Mouse (Mus musculus): ENCODE measurements around the gene Ap1g1. TPM values are rescaled to one million over a fixed set of nuclear protein-coding genes. Genes with fewer than 3 reads are reported as not detected.

Ap1g1 gene
- polyA plus RNA-seq, 1 experiment from 2014 or later, result 51.4 TPM

- H3K36me3 ChIP-seq, result peaks cover 5% of the 10 kb centered on the region; the same call in 1 of the 2 replicates
- no peak overlapping the region for H3K4me2 ChIP-seq
- no peak overlapping the region for H3K9ac ChIP-seq
- H3K4me3 ChIP-seq, result no peak overlapping the region
- ATAC-seq (ENCODE audit: low FRiP score), result no peak
- H3K27me3 ChIP-seq, result no peaks in the 10 kb centered on the region
- 0 out of 2 replicates have a peak, but pooled peaks cover 5% of the 10 kb centered on the region for H3K4me1 ChIP-seq (replicated peaks)
- H3K27ac ChIP-seq, result no peak overlapping the region
- H3K9me3 ChIP-seq, result no peaks in the 10 kb centered on the region
These were observed 20.4 kb downstream of the Ap1g1 start for GRCm38 (mm10) chr8:109798721-109799120.

- 84% methylated on average over 4 of the region's 4 CpGs for WGBS
- no peak overlapping the region for H3K27ac ChIP-seq
- no peak overlapping the region for H3K4me3 ChIP-seq
- H3K36me3 ChIP-seq, result peaks cover 5% of the 10 kb centered on the region; the same call in 1 of the 2 replicates
- H3K9me3 ChIP-seq, result no peaks in the 10 kb centered on the region
- no peak overlapping the region for H3K9ac ChIP-seq
- H3K4me2 ChIP-seq, result no peak overlapping the region
- no peaks in the 10 kb centered on the region for H3K27me3 ChIP-seq
- H3K4me1 ChIP-seq (replicated peaks), result 0 out of 2 replicates have a peak, but pooled peaks cover 5% of the 10 kb centered on the region
- ATAC-seq (ENCODE audit: low FRiP score), result no peak
These were observed 20.9 kb downstream of the Ap1g1 start for GRCm38 (mm10) chr8:109799245-109799644.

GRCm38 (mm10) chr8:109800325-109800724, 22.0 kb downstream of the Ap1g1 start:
- 92% methylated on average over 2 of the region's 2 CpGs for WGBS
- Histone ChIP-seq H3K27me3 (no peaks in the 10 kb centered on the region), H3K9me3 (no peaks in the 10 kb centered on the region), H3K4me3 (no peak overlapping the region), H3K9ac (no peak overlapping the region), H3K4me1 (replicated peaks) (0 out of 2 replicates have a peak, but pooled peaks cover 5% of the 10 kb centered on the region), H3K27ac (no peak overlapping the region), H3K4me2 (no peak overlapping the region), H3K36me3 (peaks cover 9% of the 10 kb centered on the region)
- ATAC-seq (ENCODE audit: low FRiP score), result no peak

GRCm38 (mm10) chr8:109803211-109803610, 24.9 kb downstream of the Ap1g1 start:
- no peaks in the 10 kb centered on the region for H3K27me3 ChIP-seq
- no peak overlapping the region for H3K4me2 ChIP-seq
- H3K9ac ChIP-seq, result no peak overlapping the region
- 0 out of 2 replicates have a peak, but pooled peaks cover 5% of the 10 kb centered on the region for H3K4me1 ChIP-seq (replicated peaks)
- 95% methylated on average over 3 of the region's 3 CpGs for WGBS
- H3K4me3 ChIP-seq, result no peak overlapping the region
- ATAC-seq (ENCODE audit: low FRiP score), result no peak
- no peak overlapping the region for H3K27ac ChIP-seq
- H3K9me3 ChIP-seq, result no peaks in the 10 kb centered on the region
- peaks cover 12% of the 10 kb centered on the region for H3K36me3 ChIP-seq

GRCm38 (mm10) chr8:109803801-109804200, 25.4 kb downstream of the Ap1g1 start:
- ATAC-seq (ENCODE audit: low FRiP score), result no peak
- over 99% methylated on average over 3 of the region's 3 CpGs for WGBS
- H3K4me1 ChIP-seq (replicated peaks), result 0 out of 2 replicates have a peak, but pooled peaks cover 5% of the 10 kb centered on the region

GRCm38 (mm10) chr8:109806522-109806921, 28.2 kb downstream of the Ap1g1 start:
- Histone ChIP-seq H3K4me3 (no peak overlapping the region), H3K27ac (no peak overlapping the region), H3K36me3 (peaks cover 12% of the 10 kb centered on the region), H3K4me1 (replicated peaks) (no peaks in the 10 kb centered on the region), H3K4me2 (no peak overlapping the region), H3K27me3 (no peaks in the 10 kb centered on the region), H3K9ac (no peak overlapping the region), H3K9me3 (no peaks in the 10 kb centered on the region)
- WGBS, result 89% methylated on average over 3 of the region's 3 CpGs
- ATAC-seq (ENCODE audit: low FRiP score), result no peak

More at GRCm38 (mm10) chr8:109803801-109804200, 25.4 kb downstream of the Ap1g1 start:
- no peak overlapping the region for H3K4me2 ChIP-seq
- H3K27ac ChIP-seq, result no peak overlapping the region
- no peak overlapping the region for H3K4me3 ChIP-seq
- peaks cover 12% of the 10 kb centered on the region for H3K36me3 ChIP-seq
- H3K27me3 ChIP-seq, result no peaks in the 10 kb centered on the region
- H3K9ac ChIP-seq, result no peak overlapping the region
- no peaks in the 10 kb centered on the region for H3K9me3 ChIP-seq

- peaks cover 12% of the 10 kb centered on the region for H3K36me3 ChIP-seq
- no peaks in the 10 kb centered on the region for H3K4me1 ChIP-seq (replicated peaks)
- no peaks in the 10 kb centered on the region for H3K9me3 ChIP-seq
- no peak overlapping the region for H3K9ac ChIP-seq
- no peak overlapping the region for H3K4me2 ChIP-seq
- H3K4me3 ChIP-seq, result no peak overlapping the region
- ATAC-seq (ENCODE audit: low FRiP score), result no peak
- no peak overlapping the region for H3K27ac ChIP-seq
- WGBS, result 93% methylated on average over 7 of the region's 7 CpGs
- no peaks in the 10 kb centered on the region for H3K27me3 ChIP-seq
These were observed 29.2 kb downstream of the Ap1g1 start for GRCm38 (mm10) chr8:109807401-109808119.

- no peak overlapping the region for H3K9ac ChIP-seq
- H3K36me3 ChIP-seq, result peaks cover 8% of the 10 kb centered on the region
- no peak overlapping the region for H3K4me3 ChIP-seq
- ATAC-seq (ENCODE audit: low FRiP score), result no peak
- no peaks in the 10 kb centered on the region for H3K9me3 ChIP-seq
- H3K27ac ChIP-seq, result no peak overlapping the region
- H3K4me2 ChIP-seq, result no peak overlapping the region
- no peaks in the 10 kb centered on the region for H3K27me3 ChIP-seq
- H3K4me1 ChIP-seq (replicated peaks), result no peaks in the 10 kb centered on the region
These were observed 29.7 kb downstream of the Ap1g1 start for GRCm38 (mm10) chr8:109808120-109808447.

GRCm38 (mm10) chr8:109810434-109810833, 32.1 kb downstream of the Ap1g1 start:
- no peak overlapping the region for H3K27ac ChIP-seq
- 87% methylated on average over 3 of the region's 3 CpGs for WGBS
- no peaks in the 10 kb centered on the region for H3K27me3 ChIP-seq
- H3K9me3 ChIP-seq, result no peaks in the 10 kb centered on the region
- H3K4me3 ChIP-seq, result no peak overlapping the region
- no peak for ATAC-seq (ENCODE audit: low FRiP score)
- H3K36me3 ChIP-seq, result 0 out of 2 replicates have a peak, but pooled peaks cover 2% of the 10 kb centered on the region
- no peaks in the 10 kb centered on the region for H3K4me1 ChIP-seq (replicated peaks)
- no peak overlapping the region for H3K9ac ChIP-seq
- H3K4me2 ChIP-seq, result no peak overlapping the region

- H3K9me3 ChIP-seq, result no peaks in the 10 kb centered on the region
- WGBS, result 95% methylated on average over 2 of the region's 2 CpGs
These were observed 36.9 kb downstream of the Ap1g1 start for GRCm38 (mm10) chr8:109815268-109815667.

GRCm38 (mm10) chr8:109817933-109818332, 39.6 kb downstream of the Ap1g1 start:
- Histone ChIP-seq H3K4me1 (replicated peaks) (0 out of 2 replicates have a peak, but pooled peaks cover 4% of the 10 kb centered on the region), H3K9ac (no peak overlapping the region), H3K4me3 (no peak overlapping the region), H3K27ac (no peak overlapping the region), H3K36me3 (no peaks in the 10 kb centered on the region), H3K27me3 (no peaks in the 10 kb centered on the region), H3K4me2 (no peak overlapping the region), H3K9me3 (no peaks in the 10 kb centered on the region)
- ATAC-seq (ENCODE audit: low FRiP score), result no peak
- 54% methylated on average over 1 of the region's 1 CpGs for WGBS

More at GRCm38 (mm10) chr8:109815268-109815667, 36.9 kb downstream of the Ap1g1 start:
- Histone ChIP-seq H3K27ac (no peak overlapping the region), H3K4me1 (replicated peaks) (0 out of 2 replicates have a peak, but pooled peaks cover 4% of the 10 kb centered on the region), H3K4me3 (no peak overlapping the region), H3K27me3 (no peaks in the 10 kb centered on the region), H3K4me2 (no peak overlapping the region), H3K36me3 (no peaks in the 10 kb centered on the region), H3K9ac (no peak overlapping the region)
- no peak for ATAC-seq (ENCODE audit: low FRiP score)

GRCm38 (mm10) chr8:109823561-109823960, 45.2 kb downstream of the Ap1g1 start:
- Histone ChIP-seq H3K36me3 (peaks cover 11% of the 10 kb centered on the region), H3K4me3 (no peak overlapping the region), H3K4me1 (replicated peaks) (no peaks in the 10 kb centered on the region), H3K9me3 (no peaks in the 10 kb centered on the region), H3K9ac (no peak overlapping the region), H3K27me3 (no peaks in the 10 kb centered on the region), H3K4me2 (no peak overlapping the region), H3K27ac (no peak overlapping the region)
- ATAC-seq (ENCODE audit: low FRiP score), result no peak
- 97% methylated on average over 2 of the region's 2 CpGs for WGBS

GRCm38 (mm10) chr8:109839822-109840221, 61.5 kb downstream of the Ap1g1 start:
- H3K36me3 ChIP-seq, result peaks cover 46% of the 10 kb centered on the region
- WGBS, result 96% methylated on average over 2 of the region's 2 CpGs

More at GRCm38 (mm10) chr8:109839822-109840221, 61.5 kb downstream of the Ap1g1 start:
- ATAC-seq (ENCODE audit: low FRiP score), result no peak
- H3K4me2 ChIP-seq, result no peak overlapping the region
- H3K4me1 ChIP-seq (replicated peaks), result no peaks in the 10 kb centered on the region
- H3K9me3 ChIP-seq, result no peaks in the 10 kb centered on the region
- H3K27me3 ChIP-seq, result no peaks in the 10 kb centered on the region
- no peak overlapping the region for H3K9ac ChIP-seq
- no peak overlapping the region for H3K27ac ChIP-seq
- H3K4me3 ChIP-seq, result no peak overlapping the region
